Mouse (Mus musculus): ENCODE results near the gene Gm11634.

Gm11634 gene

GRCm38 (mm10) chr11:101568421-101568820 lies 30.6 kb downstream of the Gm11634 start:
- in situ Hi-C loops (cut with MboI, MseI): no loop called here

- in situ Hi-C loops (cut with MboI, MseI): no loop called here
These were observed 36.7 kb downstream of the Gm11634 start for GRCm38 (mm10) chr11:101562391-101562790.

- in situ Hi-C loops (cut with MboI, MseI): no loop called here
These were observed 42.1 kb downstream of the Gm11634 start for GRCm38 (mm10) chr11:101556954-101557353.

- in situ Hi-C loops (cut with MboI, MseI): no loop called here
These were observed 42.5 kb downstream of the Gm11634 start for GRCm38 (mm10) chr11:101556541-101556940.

GRCm38 (mm10) chr11:101553354-101553930 lies 45.6 kb downstream of the Gm11634 start:
- in situ Hi-C loops (cut with MboI, MseI): no loop called here

GRCm38 (mm10) chr11:101552476-101553300 lies 46.4 kb downstream of the Gm11634 start:
- in situ Hi-C loops (cut with MboI, MseI): no loop called here

- in situ Hi-C loops (cut with MboI, MseI): no loop called here
These were observed 47.1 kb downstream of the Gm11634 start, which contains the start of the genes Brca1 and Nbr1 for GRCm38 (mm10) chr11:101551751-101552475. Gene Brca1 (minus strand): TSS chr11:101551955. Gene Nbr1 (plus strand): TSS chr11:101552149.

GRCm38 (mm10) chr11:101548526-101548925 lies 50.5 kb downstream of the Gm11634 start:
- in situ Hi-C loops (cut with MboI, MseI): no loop called here

GRCm38 (mm10) chr11:101544132-101544531 lies 54.9 kb downstream of the Gm11634 start:
- in situ Hi-C loops (cut with MboI, MseI): no loop called here
